ENCODE assay signal across 8 mouse cellular contexts in the genomic region with DNA sequence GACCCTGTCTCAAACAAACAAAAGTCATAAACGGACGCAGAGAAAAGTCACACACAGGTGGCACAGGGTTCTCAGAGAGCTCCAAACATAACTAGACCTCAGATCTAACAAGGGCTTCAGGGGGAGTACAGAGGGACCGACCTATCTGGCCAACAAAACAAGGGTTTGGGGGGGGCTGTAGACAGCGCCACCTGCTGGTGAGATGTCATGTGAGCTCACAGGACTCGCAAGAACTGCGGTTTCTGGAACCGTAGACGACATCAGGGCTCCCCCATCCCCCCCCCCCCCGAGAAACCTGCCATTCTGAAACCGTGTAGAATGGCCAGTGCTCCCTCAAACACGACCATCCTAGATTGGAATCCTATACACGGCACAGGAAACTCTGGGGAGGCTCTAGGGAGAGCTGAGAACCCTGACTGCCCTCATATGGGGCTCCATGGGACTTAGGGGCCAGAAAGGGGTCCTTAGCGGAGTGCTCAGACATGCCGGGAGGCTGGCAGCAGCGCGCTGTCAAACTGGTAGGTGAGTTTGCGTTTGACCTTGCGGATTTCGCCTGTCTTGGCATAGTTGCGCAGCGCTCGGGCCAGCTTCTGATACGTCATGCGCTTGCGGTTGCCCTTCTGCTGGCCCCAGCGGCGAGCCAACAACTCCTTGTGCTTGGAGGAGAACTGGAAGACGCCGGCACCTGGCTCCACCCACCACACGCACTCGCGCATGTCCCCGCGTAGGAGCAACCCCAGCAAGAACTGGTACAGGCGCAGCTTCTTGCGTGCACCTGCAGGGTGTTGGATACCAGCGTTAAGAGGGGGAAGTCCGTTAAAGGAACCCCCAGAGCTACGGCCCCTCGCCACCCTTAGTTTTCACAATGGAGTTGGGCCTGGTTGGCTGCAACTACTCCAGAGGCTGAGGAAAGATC. TPM values are rescaled to one million over a fixed set of nuclear protein-coding genes. Genes with fewer than 3 reads are reported as not detected.
DNase-seq lines count a peak whose midpoint lies in the region; ATAC-seq and TF ChIP-seq lines count a peak whose summit lies in the region.

No protein-coding gene starts in this region.

- H3K27ac ChIP-seq in bone marrow macrophage, adult 2 months (ENCODE audit: insufficient read depth, low read depth, low read length): peak overlapping the region; percentile 54
- H3K27ac ChIP-seq in embryonic facial prominence, embryonic 15.5 days (replicated peaks): no peak overlapping the region
- no peak overlapping the region for H3K27ac ChIP-seq in heart, embryonic 12.5 days (ENCODE audit: poor library complexity, severe bottlenecking)
- 0 out of 2 replicates have a peak overlapping the region, but pooled peaks have one; percentile 21 for H3K27ac ChIP-seq in kidney, embryonic 16.5 days (ENCODE audit: low read length)
- no peak overlapping the region for H3K27ac ChIP-seq in limb, embryonic 15.5 days
- no peak overlapping the region for H3K27ac ChIP-seq in midbrain, embryonic 16.5 days (ENCODE audit: low read length)

- H3K9ac ChIP-seq in embryonic facial prominence, embryonic 15.5 days: peak overlapping the region; percentile 7; the same call in 1 of the 2 replicates
- H3K9ac ChIP-seq in heart, embryonic 12.5 days: peak overlapping the region; percentile 63
- peak overlapping the region; percentile 66 for H3K9ac ChIP-seq in kidney, embryonic 16.5 days (replicated peaks; ENCODE audit: low read length)
- 0 out of 2 replicates have a peak overlapping the region, but pooled peaks have one; percentile 23 for H3K9ac ChIP-seq in limb, embryonic 15.5 days
- H3K9ac ChIP-seq in midbrain, embryonic 16.5 days (ENCODE audit: low read depth, low read length): peak overlapping the region; percentile 60

- peak overlapping the region; percentile 68 for H3K4me3 ChIP-seq in bone marrow macrophage, adult 2 months (ENCODE audit: insufficient read depth, low read length)
- peak overlapping the region; percentile 40 for H3K4me3 ChIP-seq in embryonic facial prominence, embryonic 15.5 days (replicated peaks)
- H3K4me3 ChIP-seq in heart, embryonic 12.5 days: peak overlapping the region; percentile 45
- H3K4me3 ChIP-seq in kidney, embryonic 16.5 days (ENCODE audit: low read length): peak overlapping the region; percentile 42
- peak overlapping the region; percentile 40 for H3K4me3 ChIP-seq in limb, embryonic 15.5 days
- H3K4me3 ChIP-seq in midbrain, embryonic 16.5 days (ENCODE audit: low read depth, low read length): peak overlapping the region; percentile 35

- ATAC-seq in embryonic facial prominence, embryonic 15.5 days (ENCODE audit: insufficient number of reproducible peaks, low FRiP score, low TSS enrichment, low read depth): no peak
- no peak; the same call in 1 of the 2 replicates for ATAC-seq in heart, embryonic 12.5 days (ENCODE audit: insufficient number of reproducible peaks, low FRiP score)
- peak; percentile 44; the same call in 1 of the 2 replicates for ATAC-seq in kidney, embryonic 16.5 days (ENCODE audit: low FRiP score, low TSS enrichment)
- no peak for ATAC-seq in limb, embryonic 15.5 days (ENCODE audit: insufficient number of reproducible peaks, low FRiP score, low TSS enrichment, low read depth)
- peak; percentile 59; the same call in 1 of the 2 replicates for ATAC-seq in midbrain, embryonic 16.5 days

- H3K36me3 ChIP-seq in embryonic facial prominence, embryonic 15.5 days: no peaks in the 10 kb centered on the region
- H3K36me3 ChIP-seq in heart, embryonic 12.5 days: peaks cover 2% of the 10 kb centered on the region
- H3K36me3 ChIP-seq in kidney, embryonic 16.5 days (ENCODE audit: insufficient read depth, low read length): no peaks in the 10 kb centered on the region
- peaks cover 6% of the 10 kb centered on the region for H3K36me3 ChIP-seq in limb, embryonic 15.5 days
- H3K36me3 ChIP-seq in midbrain, embryonic 16.5 days (ENCODE audit: control insufficient read depth, insufficient read depth, low read length): no peaks in the 10 kb centered on the region

- peak; percentile 87 for TF ChIP-seq CTCF in bone marrow macrophage, adult 2 months (IDR thresholded peaks at IDR 0.05; ENCODE audit: low read depth, low read length)

- peaks cover 7% of the 10 kb centered on the region for H3K4me1 ChIP-seq in bone marrow macrophage, adult 2 months (ENCODE audit: control insufficient read depth, insufficient read depth, low read length)
- peaks cover 23% of the 10 kb centered on the region for H3K4me1 ChIP-seq in embryonic facial prominence, embryonic 15.5 days
- peaks cover 23% of the 10 kb centered on the region for H3K4me1 ChIP-seq in heart, embryonic 12.5 days (replicated peaks)
- H3K4me1 ChIP-seq in kidney, embryonic 16.5 days (ENCODE audit: insufficient read depth, low read length): peaks cover 16% of the 10 kb centered on the region; the same call in 1 of the 2 replicates
- peaks cover 16% of the 10 kb centered on the region for H3K4me1 ChIP-seq in limb, embryonic 15.5 days
- H3K4me1 ChIP-seq in midbrain, embryonic 16.5 days (ENCODE audit: control insufficient read depth, insufficient read depth, low read length): no peaks in the 10 kb centered on the region

- peak overlapping the region; percentile 87 for H3K4me2 ChIP-seq in embryonic facial prominence, embryonic 15.5 days (replicated peaks)
- H3K4me2 ChIP-seq in heart, embryonic 12.5 days: peak overlapping the region; percentile 80
- H3K4me2 ChIP-seq in kidney, embryonic 16.5 days (replicated peaks; ENCODE audit: low read depth, low read length): peak overlapping the region; percentile 74
- peak overlapping the region; percentile 81 for H3K4me2 ChIP-seq in limb, embryonic 15.5 days
- H3K4me2 ChIP-seq in midbrain, embryonic 16.5 days (ENCODE audit: low read length): peak overlapping the region; percentile 68

- H3K9me3 ChIP-seq in embryonic facial prominence, embryonic 15.5 days (replicated peaks): no peaks in the 10 kb centered on the region
- H3K9me3 ChIP-seq in heart, embryonic 12.5 days (replicated peaks): no peaks in the 10 kb centered on the region
- H3K9me3 ChIP-seq in kidney, embryonic 16.5 days (ENCODE audit: low read length): no peaks in the 10 kb centered on the region
- H3K9me3 ChIP-seq in limb, embryonic 15.5 days: no peaks in the 10 kb centered on the region
- H3K9me3 ChIP-seq in midbrain, embryonic 16.5 days (replicated peaks; ENCODE audit: control insufficient read depth, low read length, poor library complexity, severe bottlenecking): no peaks in the 10 kb centered on the region

- 5% methylated on average over 40 of the region's 40 CpGs for WGBS in embryonic facial prominence, embryonic 15.5 days
- WGBS in heart, embryonic 12.5 days: 7% methylated on average over 40 of the region's 40 CpGs
- 5% methylated on average over 40 of the region's 40 CpGs for WGBS in kidney, embryonic 16.5 days
- 4% methylated on average over 40 of the region's 40 CpGs for WGBS in limb, embryonic 15.5 days
- 6% methylated on average over 40 of the region's 40 CpGs for WGBS in midbrain, embryonic 16.5 days

- H3K27me3 ChIP-seq in embryonic facial prominence, embryonic 15.5 days: peaks cover 52% of the 10 kb centered on the region
- H3K27me3 ChIP-seq in heart, embryonic 12.5 days (replicated peaks): peaks cover 56% of the 10 kb centered on the region
- H3K27me3 ChIP-seq in kidney, embryonic 16.5 days (ENCODE audit: insufficient read depth, low read length): peaks cover 18% of the 10 kb centered on the region; the same call in 1 of the 2 replicates
- H3K27me3 ChIP-seq in limb, embryonic 15.5 days: peaks cover 56% of the 10 kb centered on the region
- peaks cover 9% of the 10 kb centered on the region; the same call in 1 of the 2 replicates for H3K27me3 ChIP-seq in midbrain, embryonic 16.5 days (ENCODE audit: control insufficient read depth, insufficient read depth, low read depth, low read length)

- peak; percentile 81 for DNase-seq in CD4-positive helper T cell, adult 2 months (ENCODE audit: low read depth, low spot score)
- peak; percentile 53 to 88 for DNase-seq in spleen, postnatal 10 days (ENCODE audit: low spot score in 2 of 2)

- TF ChIP-seq POLR2A in bone marrow macrophage, adult 2 months (IDR thresholded peaks at IDR 0.05; ENCODE audit: borderline replicate concordance, low read depth, low read length): no peak

RNA-seq across cellular contexts. Expression of a gene that starts 3.3 kb away (rescaled TPM):
- polyA plus RNA-seq in bone marrow macrophage, adult 2 months (2012; ENCODE audit: insufficient read depth, insufficient read length, missing spikeins): not detected in 2 replicates
- 0.18 and 0.81 TPM in 2 replicates for polyA plus RNA-seq in embryonic facial prominence, embryonic 15.5 days (2015; fragmentation: Nextera tagmentation; extraction: Ambion mirVana)
- polyA plus RNA-seq in heart, embryonic 12.5 days (2016; fragmentation: Nextera tagmentation; extraction: Ambion mirVana): 0.94 and 1.2 TPM in 2 replicates
- 0.12 and 0.14 TPM in 2 replicates for polyA plus RNA-seq in kidney, embryonic 16.5 days (2015; fragmentation: Nextera tagmentation; extraction: Ambion mirVana)
- 0.13 and 0.16 TPM in 2 replicates for polyA plus RNA-seq in limb, embryonic 15.5 days (2015; fragmentation: Nextera tagmentation; extraction: Ambion mirVana)
- 0.16 and 0.17 TPM in 2 replicates for polyA plus RNA-seq in midbrain, embryonic 16.5 days (2015; fragmentation: Nextera tagmentation; extraction: Ambion mirVana)

RNA-seq across cellular contexts. Expression of a gene that starts 4.1 kb away (rescaled TPM):
- 0.32 and 0.43 TPM in 2 replicates for polyA plus RNA-seq in bone marrow macrophage, adult 2 months (2012; ENCODE audit: insufficient read depth, insufficient read length, missing spikeins)
- 1.2 and 1.4 TPM in 2 replicates for polyA plus RNA-seq in embryonic facial prominence, embryonic 15.5 days (2015; fragmentation: Nextera tagmentation; extraction: Ambion mirVana)
- 0.15 TPM in 1 of 2 replicates, not detected in the other for polyA plus RNA-seq in heart, embryonic 12.5 days (2016; fragmentation: Nextera tagmentation; extraction: Ambion mirVana)
- 0.10 and 0.11 TPM in 2 replicates for polyA plus RNA-seq in kidney, embryonic 16.5 days (2015; fragmentation: Nextera tagmentation; extraction: Ambion mirVana)
- polyA plus RNA-seq in limb, embryonic 15.5 days (2015; fragmentation: Nextera tagmentation; extraction: Ambion mirVana): 0.70 and 0.72 TPM in 2 replicates
- not detected in 2 replicates for polyA plus RNA-seq in midbrain, embryonic 16.5 days (2015; fragmentation: Nextera tagmentation; extraction: Ambion mirVana)

RNA-seq across cellular contexts. Expression of a gene that starts 20.9 kb away (rescaled TPM):
- polyA plus RNA-seq in bone marrow macrophage, adult 2 months (2012; ENCODE audit: insufficient read depth, insufficient read length, missing spikeins): 18.7 and 25.8 TPM in 2 replicates
- polyA plus RNA-seq in embryonic facial prominence, embryonic 15.5 days (2015; fragmentation: Nextera tagmentation; extraction: Ambion mirVana): 77.9 and 86.2 TPM in 2 replicates
- polyA plus RNA-seq in heart, embryonic 12.5 days (2016; fragmentation: Nextera tagmentation; extraction: Ambion mirVana): 63.1 and 68.1 TPM in 2 replicates
- 105 and 107 TPM in 2 replicates for polyA plus RNA-seq in kidney, embryonic 16.5 days (2015; fragmentation: Nextera tagmentation; extraction: Ambion mirVana)
- 75.7 and 83.6 TPM in 2 replicates for polyA plus RNA-seq in limb, embryonic 15.5 days (2015; fragmentation: Nextera tagmentation; extraction: Ambion mirVana)
- polyA plus RNA-seq in midbrain, embryonic 16.5 days (2015; fragmentation: Nextera tagmentation; extraction: Ambion mirVana): 19.4 and 20.1 TPM in 2 replicates

RNA-seq across cellular contexts. Expression of a gene that starts 26.0 kb away (rescaled TPM):
- polyA plus RNA-seq in bone marrow macrophage, adult 2 months (2012; ENCODE audit: insufficient read depth, insufficient read length, missing spikeins): 98.8 and 104 TPM in 2 replicates
- polyA plus RNA-seq in embryonic facial prominence, embryonic 15.5 days (2015; fragmentation: Nextera tagmentation; extraction: Ambion mirVana): 76.9 and 83.4 TPM in 2 replicates
- polyA plus RNA-seq in heart, embryonic 12.5 days (2016; fragmentation: Nextera tagmentation; extraction: Ambion mirVana): 54.7 and 55.3 TPM in 2 replicates
- polyA plus RNA-seq in kidney, embryonic 16.5 days (2015; fragmentation: Nextera tagmentation; extraction: Ambion mirVana): 93.1 and 94.3 TPM in 2 replicates
- polyA plus RNA-seq in limb, embryonic 15.5 days (2015; fragmentation: Nextera tagmentation; extraction: Ambion mirVana): 71.9 and 79.8 TPM in 2 replicates
- polyA plus RNA-seq in midbrain, embryonic 16.5 days (2015; fragmentation: Nextera tagmentation; extraction: Ambion mirVana): 54.1 and 58.1 TPM in 2 replicates

RNA-seq across cellular contexts. Expression of a gene that starts 31.4 kb away (rescaled TPM):
- 2.1 and 2.9 TPM in 2 replicates for polyA plus RNA-seq in bone marrow macrophage, adult 2 months (2012; ENCODE audit: insufficient read depth, insufficient read length, missing spikeins)
- polyA plus RNA-seq in embryonic facial prominence, embryonic 15.5 days (2015; fragmentation: Nextera tagmentation; extraction: Ambion mirVana): 12.0 and 14.7 TPM in 2 replicates
- 10.1 and 12.7 TPM in 2 replicates for polyA plus RNA-seq in heart, embryonic 12.5 days (2016; fragmentation: Nextera tagmentation; extraction: Ambion mirVana)
- 15.4 and 17.8 TPM in 2 replicates for polyA plus RNA-seq in kidney, embryonic 16.5 days (2015; fragmentation: Nextera tagmentation; extraction: Ambion mirVana)
- polyA plus RNA-seq in limb, embryonic 15.5 days (2015; fragmentation: Nextera tagmentation; extraction: Ambion mirVana): 9.7 and 12.8 TPM in 2 replicates
- 24.2 and 29.8 TPM in 2 replicates for polyA plus RNA-seq in midbrain, embryonic 16.5 days (2015; fragmentation: Nextera tagmentation; extraction: Ambion mirVana)

Comparison
In these comparisons a context has a peak if more than half of its experiments do, and no peak if none do; other contexts are left out.
1. H3K27ac ChIP-seq: peak in bone marrow macrophage, adult 2 months (single experiment) and kidney, embryonic 16.5 days (single experiment); none in embryonic facial prominence, embryonic 15.5 days (single experiment), heart, embryonic 12.5 days (single experiment), limb, embryonic 15.5 days (single experiment) and midbrain, embryonic 16.5 days (single experiment).
2. ATAC-seq: peak in kidney, embryonic 16.5 days (single experiment) and midbrain, embryonic 16.5 days (single experiment); none in embryonic facial prominence, embryonic 15.5 days (single experiment), heart, embryonic 12.5 days (single experiment) and limb, embryonic 15.5 days (single experiment).
3. H3K9ac ChIP-seq: peak in every context shown above with its lines; median percentile 66 in kidney, embryonic 16.5 days; 63 in heart, embryonic 12.5 days; 60 in midbrain, embryonic 16.5 days; 23 in limb, embryonic 15.5 days; 7 in embryonic facial prominence, embryonic 15.5 days.
4. Peak in every context shown above with its lines, with median percentiles within 50 percentile points of each other: H3K4me3 ChIP-seq and H3K4me2 ChIP-seq.